Mouse (Mus musculus): ENCODE measurements at regions not wholly inside any gene's neighbourhood (a gene's known extent, or its start where the extent isn't known, plus 50 kb on each side); places are given as distances from the start of the nearest gene placed in this dataset.
A peak's percentile ranks its signal among the peaks of the same experiment; 100 is the strongest.

DNA sequence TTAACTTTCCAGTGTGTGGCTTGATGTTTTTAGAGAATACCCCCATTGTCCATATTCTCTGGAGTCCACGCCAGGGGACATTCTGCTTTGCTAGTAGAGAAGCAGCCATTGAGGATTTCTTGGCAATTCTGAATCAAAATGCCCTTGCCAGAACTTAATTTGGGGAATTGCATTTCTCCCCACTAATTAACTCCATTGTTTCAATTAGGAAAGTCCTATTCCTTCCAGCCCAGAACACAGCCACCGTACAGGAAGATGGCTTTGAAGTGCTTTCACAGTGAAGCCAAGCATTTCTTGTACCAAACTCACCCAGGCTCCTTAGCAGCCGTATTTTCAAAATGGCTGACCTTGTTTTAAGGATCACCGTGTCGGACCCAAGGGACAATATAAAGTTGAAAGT, 399.4 kb downstream of the Vps13c start:
- ATAC-seq (ENCODE audit: insufficient number of reproducible peaks, low FRiP score, low TSS enrichment): no peak

DNA sequence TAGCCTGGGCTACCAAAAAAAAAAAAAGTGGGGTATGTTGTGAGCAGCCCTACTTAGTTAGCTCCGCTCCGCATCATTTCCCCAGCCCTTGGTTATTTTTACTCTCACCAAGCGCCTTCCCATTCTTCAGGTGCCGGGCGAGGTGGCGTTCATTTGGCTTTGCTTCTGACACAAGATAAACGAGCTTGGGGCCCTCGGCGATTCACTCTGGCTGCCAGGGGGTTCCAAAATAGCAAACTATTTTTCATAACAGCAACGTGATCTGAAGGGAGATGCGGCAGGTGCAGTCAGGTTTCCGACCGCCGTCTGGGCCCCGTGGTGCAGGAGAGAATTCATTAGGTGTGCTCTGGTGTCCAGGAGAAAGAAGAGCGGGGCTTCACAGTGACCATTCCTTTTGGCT, 403.6 kb upstream of the Rora start:
- no peak for ATAC-seq (ENCODE audit: insufficient number of reproducible peaks, low FRiP score, low TSS enrichment)

- no peak for ATAC-seq (ENCODE audit: insufficient number of reproducible peaks, low FRiP score, low TSS enrichment)
Measured at GRCm38 (mm10) chr9:68254218-68254617, 399.4 kb upstream of the Rora start.

- ATAC-seq (ENCODE audit: insufficient number of reproducible peaks, low FRiP score, low TSS enrichment): no peak
Measured at GRCm38 (mm10) chr9:68268551-68268950, 385.0 kb upstream of the Rora start.

- no peak for ATAC-seq (ENCODE audit: insufficient number of reproducible peaks, low FRiP score, low TSS enrichment)
Measured at GRCm38 (mm10) chr9:68302232-68302925, 351.2 kb upstream of the Rora start.

DNA sequence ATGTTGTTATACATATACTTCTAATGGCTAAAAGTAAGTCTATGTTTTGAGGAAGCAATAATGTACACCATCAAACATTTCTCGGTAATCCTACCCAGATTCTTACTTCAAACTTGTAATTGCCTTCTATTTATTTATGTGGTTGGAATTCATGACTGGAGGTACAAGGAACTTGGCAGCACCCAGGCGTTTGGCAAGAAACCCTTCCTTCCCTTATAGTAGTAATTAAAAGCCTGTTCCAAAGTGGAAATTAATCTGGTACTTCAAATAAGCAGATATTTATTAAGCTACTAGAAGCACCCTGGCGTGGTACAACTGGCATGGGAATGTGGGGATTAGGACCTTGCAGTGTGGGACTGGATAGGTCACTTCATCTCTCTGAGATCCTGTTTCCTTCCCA, 322.9 kb upstream of the Rora start:
- ATAC-seq (ENCODE audit: insufficient number of reproducible peaks, low FRiP score, low TSS enrichment): no peak

- ATAC-seq (ENCODE audit: insufficient number of reproducible peaks, low FRiP score, low TSS enrichment): no peak
Measured at GRCm38 (mm10) chr9:68340921-68341320, 312.7 kb upstream of the Rora start.

DNA sequence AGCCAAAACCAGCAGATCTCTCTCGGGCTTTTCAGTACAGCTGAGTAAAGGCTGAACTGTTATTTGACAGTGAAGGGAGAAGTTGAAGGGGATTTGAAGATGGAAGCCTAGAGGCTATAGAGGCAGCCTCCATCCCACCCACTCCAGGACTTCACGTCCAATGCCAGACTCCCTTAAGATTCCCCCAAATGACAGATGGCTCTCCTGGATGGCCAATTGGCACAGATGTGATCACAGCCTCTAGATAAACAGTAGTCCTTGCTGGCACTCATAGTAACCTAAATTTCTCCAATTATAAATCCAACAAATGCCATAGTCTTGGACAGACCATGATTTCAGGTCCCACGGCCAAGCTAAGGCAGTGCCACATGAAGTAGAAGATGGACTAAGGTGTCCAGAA, 312.1 kb upstream of the Rora start:
- ATAC-seq (ENCODE audit: insufficient number of reproducible peaks, low FRiP score, low TSS enrichment): no peak

DNA sequence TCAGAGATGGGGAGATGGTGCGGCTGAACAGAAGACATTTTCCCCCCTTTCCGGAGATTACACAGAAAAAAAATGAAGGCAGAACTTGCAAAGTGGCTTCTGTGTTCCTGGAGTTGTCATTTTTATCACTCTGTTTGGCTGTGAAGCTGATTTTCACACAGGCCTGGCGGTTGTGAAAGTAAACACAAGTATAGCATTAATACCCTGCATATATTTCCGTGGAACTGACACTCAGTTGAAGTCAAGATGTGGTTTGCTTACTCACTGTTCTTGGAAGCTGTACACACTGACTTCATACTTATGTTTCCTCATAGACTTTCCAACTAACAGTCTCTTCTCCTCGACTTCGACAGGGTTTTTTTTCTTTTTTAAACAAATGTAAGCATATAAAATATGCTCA, 306.2 kb upstream of the Rora start:
- no peak for ATAC-seq (ENCODE audit: insufficient number of reproducible peaks, low FRiP score, low TSS enrichment)

- ATAC-seq (ENCODE audit: insufficient number of reproducible peaks, low FRiP score, low TSS enrichment): no peak
Measured at GRCm38 (mm10) chr9:68351466-68351865, 302.1 kb upstream of the Rora start.

GRCm38 (mm10) chr9:68354470-68354869, 299.1 kb upstream of the Rora start:
- no peak for ATAC-seq (ENCODE audit: insufficient number of reproducible peaks, low FRiP score, low TSS enrichment)

- no peak for ATAC-seq (ENCODE audit: insufficient number of reproducible peaks, low FRiP score, low TSS enrichment)
Measured at GRCm38 (mm10) chr9:68356078-68356477, 297.5 kb upstream of the Rora start.

GRCm38 (mm10) chr9:68357231-68357630, 296.4 kb upstream of the Rora start:
- ATAC-seq (ENCODE audit: insufficient number of reproducible peaks, low FRiP score, low TSS enrichment): peak; percentile 68

GRCm38 (mm10) chr9:68366973-68367372, 286.6 kb upstream of the Rora start:
- ATAC-seq (ENCODE audit: insufficient number of reproducible peaks, low FRiP score, low TSS enrichment): no peak

DNA sequence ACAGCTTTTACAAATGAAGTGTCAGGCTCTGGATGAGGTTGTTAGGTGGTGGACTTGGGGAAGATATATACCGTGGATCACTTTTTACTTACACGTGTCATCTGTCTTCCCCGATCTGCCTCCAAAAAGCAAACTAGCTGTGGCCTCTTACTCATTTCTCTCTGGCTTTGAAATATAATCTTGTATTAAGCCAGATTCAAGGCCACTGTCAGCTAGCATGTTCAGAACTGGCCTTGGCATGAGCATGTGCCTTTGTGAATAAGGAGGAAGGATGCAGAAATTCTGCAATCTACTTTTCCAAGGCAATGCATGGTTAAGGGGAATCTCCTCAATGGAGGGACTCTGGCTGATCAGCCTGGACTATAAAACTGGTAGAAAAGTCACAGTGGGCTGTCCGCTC, 286.0 kb upstream of the Rora start:
- ATAC-seq (ENCODE audit: insufficient number of reproducible peaks, low FRiP score, low TSS enrichment): no peak

- no peak for ATAC-seq (ENCODE audit: insufficient number of reproducible peaks, low FRiP score, low TSS enrichment)
Measured at GRCm38 (mm10) chr9:68372726-68373125, 280.9 kb upstream of the Rora start.

DNA sequence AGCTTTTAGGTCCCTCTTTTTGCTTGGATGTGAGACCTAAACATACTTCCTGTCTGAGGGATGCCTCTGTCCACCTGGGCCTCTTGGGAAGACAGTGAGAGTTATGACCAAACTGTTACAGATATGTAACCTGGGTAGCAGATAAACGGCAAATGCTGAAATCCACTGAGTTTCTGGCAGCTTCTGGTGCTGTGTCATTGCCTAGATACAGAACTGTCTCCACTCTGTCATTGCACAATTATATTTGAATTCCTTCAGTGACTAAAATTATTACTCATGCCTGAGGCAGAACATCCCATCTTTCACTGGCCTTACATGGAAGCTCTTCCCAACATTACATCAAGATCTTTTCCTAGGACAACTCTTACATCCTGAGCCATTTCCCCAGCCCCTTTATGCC, 277.4 kb upstream of the Rora start:
- ATAC-seq (ENCODE audit: insufficient number of reproducible peaks, low FRiP score, low TSS enrichment): no peak

GRCm38 (mm10) chr9:68381871-68382270, 271.7 kb upstream of the Rora start:
- ATAC-seq (ENCODE audit: insufficient number of reproducible peaks, low FRiP score, low TSS enrichment): no peak

- ATAC-seq (ENCODE audit: insufficient number of reproducible peaks, low FRiP score, low TSS enrichment): peak; percentile 52; the same call in 1 of the 2 replicates
Measured at GRCm38 (mm10) chr9:68400930-68401329, 252.7 kb upstream of the Rora start.

- no peak for ATAC-seq (ENCODE audit: insufficient number of reproducible peaks, low FRiP score, low TSS enrichment)
Measured at GRCm38 (mm10) chr9:68402176-68402845, 251.3 kb upstream of the Rora start.

DNA sequence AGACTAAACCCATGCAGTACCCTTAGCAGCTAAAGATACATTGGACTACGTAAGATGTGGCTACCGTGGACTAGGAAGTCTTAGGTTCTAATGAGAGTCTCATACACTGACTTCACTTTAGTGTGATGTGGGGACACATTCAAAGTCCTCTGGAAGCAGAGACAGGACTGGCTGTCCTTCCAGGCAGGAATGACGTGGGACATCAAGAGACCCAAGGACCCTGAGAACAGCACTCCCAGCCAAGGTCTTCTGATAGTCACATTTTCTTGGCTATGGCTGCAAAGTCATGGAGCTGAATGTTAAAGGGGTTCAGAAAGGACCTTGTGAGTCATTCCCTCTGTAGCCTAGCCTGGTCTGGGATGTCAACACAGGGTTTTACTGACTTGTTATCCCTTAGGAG, 250.6 kb upstream of the Rora start:
- ATAC-seq (ENCODE audit: insufficient number of reproducible peaks, low FRiP score, low TSS enrichment): no peak

GRCm38 (mm10) chr9:68403516-68403915, 250.1 kb upstream of the Rora start:
- ATAC-seq (ENCODE audit: insufficient number of reproducible peaks, low FRiP score, low TSS enrichment): no peak
